Mouse (Mus musculus): ENCODE results near the gene Gm49450.

Gene Gm49450

GRCm38 (mm10) chr15:98953401-98954356 lies at the start of gene Gm49450, which contains the start of gene Tuba1a:
TSS of gene Gm49450 (minus strand) at chr15:98953551.
TSS of gene Tuba1a (minus strand) at chr15:98953703.
- DNase-seq (ENCODE audit: low read depth, low spot score) = peak; percentile 99

- DNase-seq (ENCODE audit: low read depth, low spot score) = no peak
Measured at GRCm38 (mm10) chr15:99001451-99001931, 48.1 kb upstream of the Gm49450 start.

GRCm38 (mm10) chr15:99000535-99001283 lies 47.4 kb upstream of the Gm49450 start:
- no peak for DNase-seq (ENCODE audit: low read depth, low spot score)

- no peak for DNase-seq (ENCODE audit: low read depth, low spot score)
Measured at GRCm38 (mm10) chr15:98998775-98999157, 45.4 kb upstream of the Gm49450 start.

GRCm38 (mm10) chr15:98997938-98998774 lies 44.8 kb upstream of the Gm49450 start:
- no peak for DNase-seq (ENCODE audit: low read depth, low spot score)

GRCm38 (mm10) chr15:98996840-98997239 lies 43.5 kb upstream of the Gm49450 start:
- no peak for DNase-seq (ENCODE audit: low read depth, low spot score)

- no peak for DNase-seq (ENCODE audit: low read depth, low spot score)
Measured at GRCm38 (mm10) chr15:98994957-98995520, 41.7 kb upstream of the Gm49450 start.

- DNase-seq (ENCODE audit: low read depth, low spot score) = no peak
Measured at GRCm38 (mm10) chr15:98993865-98994264, 40.5 kb upstream of the Gm49450 start.

- DNase-seq (ENCODE audit: low read depth, low spot score) = no peak
Measured at GRCm38 (mm10) chr15:98993093-98993793, 39.9 kb upstream of the Gm49450 start.

- DNase-seq (ENCODE audit: low read depth, low spot score) = peak; percentile 95
Measured at GRCm38 (mm10) chr15:98992086-98992912, 38.9 kb upstream of the Gm49450 start.

- no peak for DNase-seq (ENCODE audit: low read depth, low spot score)
Measured at GRCm38 (mm10) chr15:98991540-98992050, 38.2 kb upstream of the Gm49450 start.

GRCm38 (mm10) chr15:98990669-98991539 lies 37.6 kb upstream of the Gm49450 start:
- DNase-seq (ENCODE audit: low read depth, low spot score) = no peak

GRCm38 (mm10) chr15:98989701-98990430 lies 36.5 kb upstream of the Gm49450 start:
- no peak for DNase-seq (ENCODE audit: low read depth, low spot score)

GRCm38 (mm10) chr15:98988787-98989186 lies 35.4 kb upstream of the Gm49450 start:
- DNase-seq (ENCODE audit: low read depth, low spot score) = no peak

GRCm38 (mm10) chr15:98987661-98988181 lies 34.4 kb upstream of the Gm49450 start:
- DNase-seq (ENCODE audit: low read depth, low spot score) = no peak

GRCm38 (mm10) chr15:98987077-98987630 lies 33.8 kb upstream of the Gm49450 start:
- no peak for DNase-seq (ENCODE audit: low read depth, low spot score)

Measured in brain, embryonic 18.5 days (tissue).